Mouse (Mus musculus) urinary bladder, postnatal 14 days (tissue): ENCODE data around the gene Gm20388.

Experiments
- DNase-seq: peaks from one replicate; pipeline ENCODE4 v3.0.0; 2021; ENCODE audit warnings: low spot score

Gene Gm20388

DNA sequence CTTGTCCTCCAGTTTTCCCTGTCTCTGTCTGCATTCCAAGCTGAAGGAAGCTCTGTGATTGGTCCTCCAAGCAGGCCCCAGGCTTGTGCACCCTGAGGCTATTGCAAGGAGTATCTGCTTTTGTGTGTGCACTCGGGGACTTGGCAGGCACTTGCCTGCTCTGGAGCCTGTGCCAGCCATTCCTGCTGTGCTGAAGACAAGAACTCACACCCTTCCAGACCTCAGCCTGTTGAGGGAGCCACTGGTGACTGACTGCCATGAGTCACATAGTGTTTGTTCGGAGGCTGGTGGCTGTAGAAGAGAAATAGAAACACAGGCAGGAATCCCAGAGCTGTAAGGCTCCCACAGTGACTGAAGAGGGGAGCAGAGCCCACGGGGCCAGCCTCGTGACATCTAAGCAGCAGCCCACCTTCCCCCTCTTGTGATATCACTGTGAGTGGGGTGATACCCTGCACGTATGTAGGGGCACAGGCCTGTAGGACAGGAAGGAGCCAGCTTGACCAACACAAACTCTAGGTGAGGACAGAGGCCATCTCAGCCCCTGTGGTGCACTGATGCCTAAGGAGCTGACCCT, 50.0 kb downstream of the Gm20388 start:
- DNase-seq, result peak; percentile 69

DNA sequence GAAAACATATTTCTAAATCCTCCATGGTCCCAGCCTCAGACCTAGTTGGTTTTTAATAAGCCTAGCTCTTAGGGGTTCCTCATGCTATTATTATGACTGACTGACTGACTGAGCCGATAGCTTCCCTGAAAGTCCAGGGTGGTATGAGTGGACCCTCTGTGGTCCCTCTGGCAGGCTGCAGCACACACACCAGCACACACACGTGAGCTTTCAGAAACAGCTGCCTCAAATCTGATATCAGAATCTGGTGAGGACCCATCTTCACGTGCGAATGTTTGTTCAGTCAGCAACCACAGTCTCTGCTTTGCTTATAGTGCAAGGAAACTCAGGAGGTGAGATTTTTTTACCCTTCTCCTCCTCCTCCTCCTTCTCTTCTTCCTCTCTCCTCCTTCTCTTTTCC, 54.2 kb downstream of the Gm20388 start:
- no peak for DNase-seq

DNA sequence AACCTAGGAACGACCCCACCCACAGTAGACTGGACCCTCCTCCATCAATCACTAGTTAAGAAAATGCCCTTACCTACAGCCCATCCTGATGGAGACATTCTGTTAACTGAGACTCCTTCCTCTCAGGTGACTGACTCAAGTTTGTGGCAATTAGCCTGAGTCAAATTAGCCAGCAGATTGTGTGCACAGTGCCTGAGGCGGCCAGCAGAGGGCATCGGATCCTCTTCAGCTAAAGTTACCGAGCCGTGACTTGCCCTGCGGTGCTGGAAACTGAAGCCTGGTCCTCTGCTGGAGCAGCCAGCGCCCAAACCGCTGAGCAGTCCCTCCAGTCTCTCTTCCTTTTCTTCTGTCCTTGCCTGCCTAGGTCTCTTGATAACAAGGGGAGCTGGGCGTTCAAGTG, 56.8 kb downstream of the Gm20388 start:
- no peak for DNase-seq

DNA sequence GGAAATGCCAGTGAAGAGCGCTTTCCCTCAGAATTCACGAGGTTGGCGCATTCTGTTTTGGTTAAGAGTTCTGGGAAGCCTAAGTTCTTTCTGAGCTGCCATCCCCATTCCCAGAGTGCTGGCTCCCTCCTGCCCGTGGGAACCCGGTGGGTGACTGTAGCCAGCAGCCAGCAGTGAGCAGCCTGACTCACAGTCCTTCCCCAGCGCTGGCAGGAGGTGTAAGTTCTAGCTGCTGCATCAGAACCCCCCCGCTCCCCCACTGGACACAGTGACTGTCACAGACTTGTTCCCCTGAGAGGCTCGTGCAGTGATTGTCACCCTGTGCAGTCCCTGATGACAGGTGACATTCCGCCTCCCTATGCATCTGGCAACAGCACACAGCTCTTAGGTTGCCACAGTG, 59.5 kb downstream of the Gm20388 start:
- no peak for DNase-seq

DNA sequence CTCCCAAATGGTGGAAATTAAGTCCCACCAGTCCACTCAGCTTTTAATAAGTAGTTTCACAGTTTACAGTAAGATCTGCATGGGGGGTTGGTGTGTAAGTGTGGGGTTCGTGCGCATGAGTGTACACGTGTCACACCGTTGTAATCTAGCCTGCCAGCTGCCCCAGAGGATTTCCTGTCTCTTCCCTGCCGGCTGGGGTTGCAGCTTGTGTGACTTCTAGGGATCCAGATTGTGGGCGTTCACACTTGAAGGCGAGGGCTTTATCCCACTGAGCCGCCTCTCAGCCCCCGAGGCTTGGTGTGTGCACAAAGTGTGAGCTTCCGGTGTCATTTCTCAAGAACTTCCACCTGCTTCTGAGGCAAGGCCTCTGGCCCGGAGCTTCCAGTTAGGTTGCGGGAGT, 61.9 kb downstream of the Gm20388 start:
- no peak for DNase-seq

DNA sequence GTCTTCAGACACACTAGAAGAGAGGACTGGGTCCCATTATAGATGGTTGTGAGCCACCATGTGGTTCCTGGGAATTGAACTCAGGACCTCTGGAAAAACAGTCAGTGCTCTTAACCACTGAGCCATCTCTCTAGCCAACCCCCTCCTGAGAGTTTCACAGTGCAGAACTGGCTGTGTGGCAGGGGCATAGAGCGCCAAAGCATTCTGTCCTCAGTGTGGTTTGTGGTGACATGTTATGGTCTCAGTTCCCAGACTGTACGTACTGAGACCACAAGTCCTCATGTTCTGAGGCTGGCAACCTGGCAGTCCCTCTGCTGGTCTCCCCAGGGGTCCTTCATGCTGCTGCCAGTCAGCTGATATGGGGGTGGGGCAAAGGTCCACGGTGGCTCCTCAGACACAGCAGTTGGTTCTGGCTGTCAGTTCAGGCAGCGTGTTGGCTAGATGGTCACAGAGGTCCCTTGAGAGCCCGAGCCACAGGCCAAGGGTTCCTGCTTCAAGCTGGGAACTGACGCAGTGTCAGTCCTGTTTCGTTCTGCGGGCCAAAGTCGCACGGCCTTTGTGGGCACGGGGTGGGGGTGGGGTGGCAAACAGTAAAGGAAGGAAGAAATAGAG, 68.2 kb downstream of the Gm20388 start:
- no peak for DNase-seq

DNA sequence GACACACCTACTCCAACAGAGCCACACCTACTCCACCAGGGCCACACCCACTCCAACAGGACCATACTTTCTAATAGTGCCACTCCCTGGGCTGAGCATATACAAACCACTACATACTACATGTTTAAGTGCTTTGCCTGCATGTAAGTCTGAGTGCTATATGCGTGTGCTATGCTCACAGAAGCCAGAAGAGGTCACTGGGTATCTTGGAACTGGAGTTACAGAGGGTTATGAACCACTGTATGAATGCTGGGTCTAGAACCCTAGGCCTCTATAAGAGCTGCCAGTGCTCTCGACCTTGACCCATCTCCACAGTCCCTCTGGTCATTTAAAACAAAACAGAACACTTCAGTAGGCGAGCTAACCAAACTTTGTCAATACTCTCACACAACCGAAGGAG, 70.6 kb downstream of the Gm20388 start:
- DNase-seq, result no peak

DNA sequence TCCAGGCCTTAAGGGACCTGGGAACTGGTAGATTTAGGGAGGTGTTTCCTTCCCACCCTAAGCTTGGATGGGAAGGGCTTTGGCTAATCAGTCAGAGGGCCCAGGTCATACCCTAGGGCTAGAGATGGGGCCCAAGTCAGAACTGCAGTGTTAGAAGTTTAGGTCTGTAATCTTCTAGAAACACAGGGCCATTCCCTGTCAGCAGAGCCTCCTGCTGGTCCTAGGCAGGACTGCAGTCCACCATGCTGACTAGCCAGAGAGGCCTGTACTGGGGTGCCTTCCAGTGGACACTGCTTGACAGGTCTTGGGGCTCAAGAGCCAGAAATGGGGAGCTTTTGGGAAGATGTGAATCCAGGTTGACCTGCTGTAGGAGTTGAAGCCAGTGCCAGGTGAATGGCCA, 73.4 kb downstream of the Gm20388 start:
- DNase-seq, result no peak

DNA sequence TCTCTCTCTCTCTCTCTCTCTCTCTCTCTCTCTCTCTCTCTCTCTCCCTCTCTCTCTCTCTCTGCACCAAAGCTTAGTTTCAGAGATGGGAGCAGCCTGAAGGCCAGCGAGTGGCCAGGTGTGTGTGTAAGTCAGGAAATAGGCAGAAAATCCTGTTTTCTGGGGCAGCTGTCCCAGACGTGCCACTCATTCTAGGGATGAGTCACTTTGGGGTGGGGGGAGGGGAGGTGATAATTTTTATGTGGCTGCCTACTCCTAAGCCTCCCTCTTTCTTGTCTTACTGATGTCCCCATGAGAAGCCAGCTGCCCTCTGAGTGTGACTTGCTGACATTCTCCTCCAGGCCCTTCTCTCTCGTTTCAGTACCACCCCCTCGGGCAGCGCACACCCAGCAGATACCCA, 75.5 kb downstream of the Gm20388 start:
- DNase-seq, result peak; percentile 2

DNA sequence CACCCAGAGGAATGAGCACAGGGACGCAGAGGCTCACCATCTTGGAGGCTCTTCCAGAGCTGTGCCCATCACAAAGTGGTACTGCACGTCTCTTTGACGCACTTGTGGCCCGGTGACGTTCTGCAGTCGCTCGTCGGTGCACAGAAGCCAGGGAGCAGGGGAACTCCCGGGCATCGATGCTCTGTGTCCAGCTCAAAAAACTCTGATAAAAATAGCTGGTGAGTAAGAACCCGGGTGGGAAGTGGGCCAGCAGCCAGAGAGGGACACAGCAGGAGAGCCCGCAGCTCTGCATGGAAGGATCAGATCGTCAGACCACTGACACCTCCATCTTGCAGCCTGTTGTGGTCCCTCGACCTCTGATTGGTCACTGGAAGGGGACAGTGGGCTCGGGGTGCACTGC, 77.4 kb downstream of the Gm20388 start:
- DNase-seq, result no peak

DNA sequence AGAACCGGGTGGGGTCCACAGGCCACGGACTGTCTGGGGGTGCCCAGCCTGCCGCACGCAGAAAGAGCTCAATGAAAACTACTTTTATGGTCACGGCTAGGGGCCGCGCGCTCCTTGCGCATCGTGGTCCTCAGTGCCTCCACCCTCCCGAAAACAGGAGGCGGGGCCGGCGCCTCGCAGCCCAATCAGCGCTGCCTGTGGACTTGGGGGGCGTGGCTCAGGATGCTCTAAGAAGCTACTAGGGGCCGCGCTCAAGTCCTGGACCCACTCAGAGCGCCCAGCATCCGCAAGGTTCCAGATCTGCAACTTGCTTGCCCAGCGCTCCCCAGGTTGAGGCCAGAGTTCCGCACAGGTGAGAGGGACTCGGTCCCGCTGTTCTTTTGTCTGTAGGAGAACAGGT, 81.6 kb downstream of the Gm20388 start, which contains the start of gene Crispld2:
Gene Crispld2, plus strand, starts transcription at position 190 of the 400 bp plus-strand sequence.
- peak; percentile 84 for DNase-seq

DNA sequence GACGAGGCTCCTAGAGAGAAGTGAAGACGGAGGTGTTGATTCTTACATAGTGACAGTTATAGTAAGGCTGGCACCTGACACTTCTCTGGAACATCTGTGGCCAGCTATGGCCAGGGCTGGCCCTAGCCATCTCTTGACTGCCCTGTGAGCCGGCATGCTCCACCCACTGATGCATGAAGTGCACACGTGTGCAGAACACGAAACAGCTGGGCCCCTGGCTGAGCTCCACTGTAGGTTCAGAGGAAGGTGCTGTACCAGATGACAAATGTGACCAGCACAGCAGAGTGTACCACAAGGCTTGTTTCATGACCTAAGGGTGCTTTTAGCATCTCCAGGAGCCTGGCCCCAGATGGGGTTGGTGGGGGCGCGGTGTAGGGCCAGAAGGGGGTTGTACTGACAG, 83.5 kb downstream of the Gm20388 start:
- no peak for DNase-seq

DNA sequence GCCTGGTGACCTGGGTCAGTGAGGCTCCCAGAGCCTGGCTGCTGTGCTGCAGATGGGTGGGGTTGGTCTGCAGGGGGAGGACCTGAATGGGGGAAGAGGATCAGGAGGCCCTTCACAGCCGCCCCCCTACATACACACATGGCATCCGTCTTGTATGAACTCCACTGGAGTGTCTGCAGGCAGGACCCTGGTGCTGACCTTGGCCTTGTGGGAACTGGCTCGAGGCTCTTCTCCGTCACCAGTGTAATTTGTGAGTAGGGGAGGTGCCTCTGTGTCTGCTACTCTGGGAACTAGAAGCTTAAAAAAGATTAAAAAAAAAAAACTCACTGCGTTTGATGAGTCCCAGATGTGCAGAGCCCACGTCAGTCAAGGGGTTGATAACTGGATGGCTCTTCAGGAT, 83.9 kb downstream of the Gm20388 start:
- no peak for DNase-seq

DNA sequence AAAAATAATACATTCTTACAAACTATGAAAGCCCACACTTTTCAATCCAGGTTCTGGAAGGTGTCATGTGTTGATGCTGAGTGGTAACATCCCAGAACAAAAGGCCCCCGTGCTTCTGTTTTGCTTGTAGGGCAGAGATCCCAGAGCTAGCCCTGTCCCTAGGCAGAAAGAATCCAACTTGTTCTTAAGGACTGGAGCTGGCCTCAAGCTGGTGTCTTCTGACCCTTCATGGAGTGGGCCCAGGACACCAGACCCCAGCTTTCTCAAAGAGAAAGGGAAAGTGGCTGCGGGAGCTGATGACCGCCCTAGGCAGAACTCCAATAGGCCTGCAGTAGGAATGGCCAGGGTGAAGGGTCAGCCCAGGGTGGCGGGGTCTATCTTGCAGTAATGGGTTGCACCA, 86.6 kb downstream of the Gm20388 start:
- DNase-seq, result no peak

DNA sequence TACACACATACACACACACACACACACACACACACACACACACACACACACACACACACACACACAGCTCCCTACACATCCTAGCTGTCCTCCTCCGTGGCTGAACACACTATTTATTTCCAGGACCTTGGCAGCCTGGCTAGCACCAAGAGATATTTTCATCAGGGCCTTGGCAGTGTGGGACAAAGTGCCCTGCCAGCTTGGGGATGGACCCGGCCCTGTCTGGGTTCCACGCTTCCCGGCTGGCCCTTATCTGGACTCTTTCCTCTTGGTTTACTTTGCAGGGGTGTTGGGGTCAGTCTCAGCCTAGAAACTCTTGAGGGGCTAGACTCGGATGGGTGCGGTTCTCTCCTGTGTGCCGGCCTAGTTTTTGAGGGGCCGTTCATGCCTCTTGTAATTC, 89.8 kb downstream of the Gm20388 start:
- DNase-seq, result no peak

DNA sequence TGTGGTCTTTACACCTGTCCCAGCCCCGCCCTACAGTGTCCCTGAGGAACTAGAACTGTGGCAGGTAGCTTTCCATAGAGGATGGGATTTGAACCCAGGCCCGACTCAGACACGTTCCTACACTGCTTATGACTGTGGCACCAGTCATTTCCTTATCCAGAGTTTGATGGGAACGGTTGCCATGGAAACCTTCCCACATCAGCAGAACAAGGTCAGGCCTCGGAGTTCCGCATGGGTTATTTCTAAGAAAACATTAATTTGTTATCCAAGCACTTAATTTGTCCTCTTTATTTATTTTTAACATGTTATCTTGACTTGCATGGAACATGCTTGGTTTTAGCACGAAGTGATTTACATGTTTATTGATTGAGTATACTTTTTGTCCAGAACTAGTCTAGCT, 91.1 kb downstream of the Gm20388 start:
- DNase-seq, result no peak

DNA sequence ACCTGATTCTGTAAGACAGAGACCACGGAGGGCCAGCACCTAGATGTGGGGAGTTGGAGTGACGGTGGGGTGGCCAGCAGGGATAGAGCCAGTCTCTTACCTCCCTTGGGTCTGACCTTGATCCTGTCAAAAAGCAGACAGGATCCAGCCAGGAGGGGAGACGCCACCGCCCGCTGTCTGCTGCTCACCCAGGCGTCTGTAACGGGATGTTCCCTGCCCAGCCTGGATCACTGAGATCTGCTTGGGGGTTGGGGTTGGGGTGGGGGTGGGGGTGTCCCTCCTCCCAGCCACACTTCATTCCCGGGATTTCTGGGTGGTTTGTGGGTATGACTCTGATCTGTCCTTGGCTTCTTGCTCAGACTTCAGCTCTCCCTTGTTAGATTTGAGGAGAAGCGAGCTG, 91.7 kb downstream of the Gm20388 start:
- DNase-seq, result no peak

DNA sequence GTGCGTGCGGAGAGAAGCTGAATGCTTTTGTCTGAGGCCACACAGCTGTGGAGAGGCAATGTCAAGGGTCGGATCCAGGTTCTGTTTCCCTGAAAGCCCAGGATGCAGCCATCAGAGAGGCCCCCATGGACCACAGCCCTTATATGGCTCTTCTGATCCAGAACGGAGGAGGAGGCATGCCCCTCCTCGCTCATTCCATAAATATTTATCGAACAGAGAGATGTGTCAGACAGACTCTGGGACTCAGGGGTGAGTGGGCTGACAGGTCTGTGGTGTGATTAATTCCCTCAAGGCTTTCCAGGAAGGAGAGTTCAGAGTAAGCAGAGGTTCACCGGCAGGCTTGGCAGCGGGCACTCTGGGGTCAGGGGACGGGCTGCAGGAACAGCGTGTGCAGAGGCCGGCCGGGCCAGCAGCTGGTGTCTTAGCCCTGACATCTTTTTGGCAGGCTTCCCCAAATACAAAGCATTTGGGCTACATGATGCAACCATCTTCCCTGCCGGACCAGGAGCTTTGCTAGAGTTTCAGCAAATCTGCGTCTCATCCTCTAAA, 93.6 kb downstream of the Gm20388 start:
- peak; percentile 77 for DNase-seq

DNA sequence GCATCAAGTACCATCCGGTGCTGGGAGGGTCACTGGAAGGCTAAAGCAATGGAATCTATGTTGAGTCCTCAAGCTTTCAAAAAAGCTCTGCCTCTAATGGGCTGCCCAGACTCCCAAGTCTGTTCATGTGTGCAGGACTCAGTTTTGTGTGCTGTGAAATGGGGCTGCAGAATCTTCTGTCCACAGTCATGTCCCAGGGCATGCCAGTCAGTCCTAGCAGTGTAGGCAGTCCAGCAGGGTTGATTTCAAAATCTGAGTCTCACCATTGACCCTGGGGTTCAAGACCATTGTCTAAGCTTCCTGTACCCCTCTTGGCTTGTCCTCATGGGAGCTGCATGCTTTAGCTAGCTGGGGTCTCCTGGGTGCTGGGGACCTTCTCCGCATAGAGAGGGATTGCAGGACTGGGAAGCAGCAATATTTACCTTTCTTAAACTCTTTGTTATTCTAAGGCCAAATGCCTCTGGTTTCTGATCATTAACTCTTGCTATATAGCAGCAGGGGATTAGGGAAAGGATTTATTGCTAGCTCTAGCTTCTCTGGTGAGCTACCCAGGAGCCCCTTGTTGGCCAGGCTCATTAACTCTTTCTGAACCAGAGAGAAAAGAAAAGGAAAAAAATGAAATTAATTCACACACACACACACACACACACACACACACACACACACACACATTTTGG, 94.2 kb downstream of the Gm20388 start:
- DNase-seq, result no peak

DNA sequence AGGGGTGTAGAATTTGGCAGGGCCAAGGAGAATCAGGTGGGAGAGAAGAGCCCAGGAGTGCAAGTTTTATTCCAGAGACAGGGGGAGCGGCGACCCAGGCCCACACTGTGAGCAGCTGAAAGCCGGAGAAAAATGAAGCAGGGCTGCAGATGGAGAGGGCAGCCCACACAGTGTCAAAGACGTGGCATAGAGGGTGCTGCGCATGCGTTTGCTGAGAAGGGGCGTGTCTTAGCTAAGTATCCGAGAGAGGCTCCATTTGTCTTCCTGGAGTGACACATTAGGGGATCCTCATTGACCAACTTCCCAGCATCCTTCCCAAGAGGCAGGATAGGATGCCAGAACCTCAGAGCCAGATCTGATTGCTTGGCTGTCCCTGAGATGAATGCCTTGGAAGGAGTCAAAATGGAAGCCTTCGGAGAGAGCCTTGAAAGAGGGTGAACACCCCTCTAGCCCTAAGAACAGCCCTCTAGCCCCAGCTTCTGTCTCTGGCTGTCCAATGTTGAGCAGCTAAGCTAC, 96.1 kb downstream of the Gm20388 start:
- no peak for DNase-seq

DNA sequence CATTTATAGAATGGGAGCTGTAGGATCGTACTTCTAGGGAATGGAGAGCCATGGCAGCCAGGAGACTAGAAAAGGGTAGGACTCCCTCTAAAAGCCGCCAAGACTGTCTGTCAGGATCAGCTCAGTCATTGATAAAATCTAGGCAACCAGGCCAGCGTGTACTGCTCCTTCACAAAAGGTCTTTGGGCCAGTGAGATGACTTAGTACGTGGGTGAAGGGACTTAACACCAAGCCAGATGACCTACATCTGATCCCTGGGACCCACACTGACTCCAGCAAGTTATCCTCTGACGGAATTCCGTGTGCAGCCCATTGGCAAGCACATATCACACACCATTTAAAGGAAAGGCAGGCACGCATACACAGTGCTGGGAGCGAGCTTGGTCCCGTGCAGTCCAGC, 96.5 kb downstream of the Gm20388 start:
- DNase-seq, result no peak

DNA sequence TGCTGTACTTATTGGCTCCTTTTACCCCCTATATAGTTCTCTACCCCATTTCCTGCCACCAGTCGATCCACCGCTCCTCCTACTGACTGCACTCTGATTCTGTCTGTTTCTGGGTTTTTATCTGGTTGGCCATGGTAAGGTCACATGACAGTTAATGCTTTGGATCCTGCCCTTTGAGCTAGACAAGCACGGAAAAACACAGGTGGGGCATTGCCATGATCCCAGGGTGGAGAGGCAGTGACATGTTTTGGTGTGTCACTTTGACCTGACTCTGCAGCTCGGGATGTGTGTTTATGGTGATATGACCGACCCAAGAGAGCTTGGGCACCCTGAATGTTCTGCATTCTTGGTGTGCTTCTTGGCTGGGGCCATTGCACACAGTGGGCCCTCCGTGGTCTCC, 98.6 kb downstream of the Gm20388 start:
- no peak for DNase-seq

DNA sequence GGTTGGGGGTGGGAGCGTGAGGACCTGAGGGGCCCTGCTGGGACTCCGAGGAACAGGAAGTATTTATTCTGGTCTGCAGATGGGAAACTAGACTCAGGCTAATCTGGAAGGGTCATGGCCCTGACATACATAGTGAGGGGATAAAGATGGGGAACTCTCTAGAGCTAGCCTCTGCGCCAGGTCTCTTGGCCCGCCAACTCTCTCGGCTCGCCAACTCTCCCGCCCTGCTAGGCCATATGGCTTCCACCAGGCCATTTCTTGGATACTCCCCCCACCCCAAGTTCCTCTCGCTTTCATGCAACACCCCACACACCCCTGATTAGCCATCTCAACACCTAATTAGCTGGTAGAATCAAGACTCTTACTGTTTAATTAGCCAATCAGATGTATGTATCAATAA, 101.8 kb downstream of the Gm20388 start:
- DNase-seq, result no peak
